1 mouse cellular context compared by ENCODE assay signal in genomic region chr11:120641869-120642268, GRCm38 (mm10).
TF ChIP-seq lines count a peak whose summit lies in the region.

No protein-coding gene starts in this region.

TF ChIP-seq in CH12.LX, 34 proteins besides CTCF, POLR2A, EP300 and RAD21:
- no peak for TF ChIP-seq ZC3H11A (IDR thresholded peaks at IDR 0.05; ENCODE audit: low read depth, low read length)
- no peak for TF ChIP-seq KAT2A (IDR thresholded peaks at IDR 0.05; ENCODE audit: insufficient replicate concordance, low read length)
- no peak for TF ChIP-seq PAX5 (IDR thresholded peaks at IDR 0.05; ENCODE audit: low read length)
- TF ChIP-seq POLR2AphosphoS2 (IDR thresholded peaks at IDR 0.05; ENCODE audit: low read depth, low read length) = no peak
- TF ChIP-seq UBTF (IDR thresholded peaks at IDR 0.05; ENCODE audit: low read depth, low read length) = no peak
- no peak for TF ChIP-seq IRF4 (IDR thresholded peaks at IDR 0.05; ENCODE audit: low read depth, low read length)
- TF ChIP-seq ZNF384 (IDR thresholded peaks at IDR 0.05; ENCODE audit: low read depth, low read length) = no peak
- no peak for TF ChIP-seq MAFK (IDR thresholded peaks at IDR 0.05; ENCODE audit: insufficient replicate concordance, low read length)
- no peak for TF ChIP-seq USF2 (conservative IDR thresholded peaks at IDR 0.05; ENCODE audit: low read depth, low read length)
- TF ChIP-seq ETS1 (conservative IDR thresholded peaks at IDR 0.05; ENCODE audit: low read depth, low read length) = no peak
- TF ChIP-seq E2F4 (IDR thresholded peaks at IDR 0.05; ENCODE audit: insufficient replicate concordance, low read depth, low read length) = no peak
- no peak for TF ChIP-seq NELFE (IDR thresholded peaks at IDR 0.05; ENCODE audit: low read depth, low read length)
- TF ChIP-seq CHD2 (IDR thresholded peaks at IDR 0.05; ENCODE audit: low read length) = no peak
- TF ChIP-seq JUND (conservative IDR thresholded peaks at IDR 0.05; ENCODE audit: low read depth, low read length) = no peak
- no peak for TF ChIP-seq MXI1 (IDR thresholded peaks at IDR 0.05; ENCODE audit: low read depth, low read length)
